Mouse (Mus musculus) thymus, postnatal 10 days (tissue): ENCODE data around the gene Gria3.

Experiments
- DNase-seq, 2 experiments: peaks; one replicate each; pipeline ENCODE4 v3.0.0; 2021; ENCODE audit warnings: low spot score in 2 of 2

The Gria3 gene

DNA sequence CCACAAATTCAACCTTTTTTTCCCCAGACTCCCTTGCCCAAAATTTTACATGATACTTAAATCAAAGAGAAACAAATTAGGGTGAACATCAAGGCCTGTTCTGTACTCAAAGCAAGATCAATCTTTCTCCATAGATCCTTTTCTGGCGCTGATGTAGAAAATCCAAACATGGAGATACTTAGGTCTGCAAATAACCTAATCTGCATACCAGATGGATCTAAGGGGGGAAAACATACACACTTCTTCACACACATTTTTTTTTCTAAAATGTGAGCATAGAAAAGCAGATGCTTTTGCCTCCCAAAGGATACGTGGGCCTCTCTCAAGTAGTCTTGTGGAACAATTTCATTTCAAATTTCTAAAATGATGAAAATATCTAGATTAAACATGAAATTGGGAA lies 164.2 kb downstream of the Gria3 start:
- DNase-seq, result no peak

DNA sequence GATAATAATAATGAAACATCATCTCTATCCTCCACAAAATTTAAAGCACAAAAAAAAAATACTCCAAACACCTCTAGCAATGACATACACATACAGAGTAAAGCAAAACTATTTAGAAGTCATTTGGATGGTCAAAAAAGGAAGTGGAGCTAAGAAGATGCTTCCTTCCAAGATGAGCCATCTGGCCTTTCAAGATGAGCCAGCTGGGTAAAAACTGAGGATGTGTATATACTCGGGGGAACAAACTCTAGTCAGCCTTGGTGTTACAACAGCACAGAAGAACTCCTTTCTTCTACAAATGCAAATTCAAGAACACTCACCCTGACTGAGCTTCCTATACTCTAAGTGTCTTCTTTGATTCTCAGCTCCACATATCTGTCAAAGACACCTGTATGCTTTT lies 172.4 kb downstream of the Gria3 start:
- no peak for DNase-seq

DNA sequence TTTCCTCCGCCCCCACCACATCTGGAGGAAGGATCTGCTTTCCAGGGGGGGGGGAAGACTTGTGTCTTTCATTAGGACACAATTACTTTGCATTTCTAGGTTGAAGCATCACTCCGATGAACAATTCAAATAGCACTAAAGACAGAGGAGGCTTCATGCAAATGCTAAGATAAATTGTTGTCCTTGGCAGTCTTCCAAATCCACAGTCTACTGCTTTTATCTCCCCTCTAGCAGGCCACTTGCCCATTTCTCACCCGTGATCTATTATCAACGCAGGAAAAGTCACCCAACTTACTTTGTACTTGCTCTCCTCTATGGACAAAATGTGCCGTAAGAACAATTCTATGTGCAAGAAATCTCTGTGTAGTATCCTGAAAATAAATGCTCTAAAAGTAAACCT lies 178.1 kb downstream of the Gria3 start:
- no peak for DNase-seq

DNA sequence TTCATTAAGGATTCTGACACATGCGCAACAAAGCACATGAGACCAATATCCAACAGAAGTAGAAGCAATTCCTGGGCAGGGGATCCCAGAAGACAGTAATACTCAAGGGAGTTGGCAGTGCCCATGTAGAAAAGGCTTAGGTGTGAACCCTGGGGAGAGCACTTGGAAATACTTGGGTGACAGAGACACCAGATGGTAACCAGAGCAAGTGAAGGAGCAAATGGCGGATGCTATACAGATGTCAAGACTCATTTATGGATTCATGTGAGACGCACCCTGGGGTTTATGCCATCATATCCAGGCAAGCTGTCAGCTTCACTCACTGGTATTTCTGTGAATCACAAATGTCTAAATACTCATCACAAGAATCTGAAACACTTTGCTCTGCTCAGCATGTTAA lies 187.0 kb downstream of the Gria3 start:
- DNase-seq, result no peak

DNA sequence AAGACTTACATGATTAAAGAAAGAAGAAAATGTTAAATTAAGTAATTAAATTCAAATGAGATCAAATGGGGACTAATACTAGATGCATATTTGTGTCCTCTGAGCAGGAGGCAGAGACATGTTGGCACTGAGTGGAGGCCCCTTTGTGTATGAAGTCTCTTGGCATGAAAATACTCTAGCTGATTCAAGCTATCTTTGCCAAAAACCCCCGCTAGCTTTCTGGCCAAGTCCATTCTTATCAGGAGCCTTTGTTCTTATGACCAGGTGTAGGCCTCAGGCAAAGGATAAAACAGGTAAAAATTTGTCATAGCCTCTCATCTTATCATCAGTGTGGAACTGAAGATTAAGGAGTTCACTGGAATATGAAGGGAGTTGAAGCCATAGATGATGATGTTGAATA lies 206.5 kb downstream of the Gria3 start:
- DNase-seq, result no peak

DNA sequence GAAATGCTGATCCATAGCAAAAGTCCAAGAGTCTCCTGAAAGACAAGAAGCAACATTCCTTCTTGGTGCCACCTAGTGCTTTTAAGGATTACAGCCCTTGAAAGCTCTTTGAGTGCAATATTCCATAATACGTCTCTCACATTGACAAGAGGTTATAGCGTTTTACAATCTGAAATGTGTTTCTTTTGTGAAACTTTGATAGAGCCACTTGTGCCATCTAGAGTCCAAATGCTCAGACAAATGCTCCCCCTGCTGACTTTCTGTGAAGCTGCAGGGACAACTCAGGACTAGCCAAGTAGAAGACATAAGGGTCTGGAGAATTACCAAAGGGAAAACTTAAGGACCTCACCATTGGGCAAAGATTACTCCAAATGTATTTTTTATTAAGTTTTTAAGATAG lies 214.3 kb downstream of the Gria3 start:
- DNase-seq, result peak in 1 of 2 experiments; percentile 2

DNA sequence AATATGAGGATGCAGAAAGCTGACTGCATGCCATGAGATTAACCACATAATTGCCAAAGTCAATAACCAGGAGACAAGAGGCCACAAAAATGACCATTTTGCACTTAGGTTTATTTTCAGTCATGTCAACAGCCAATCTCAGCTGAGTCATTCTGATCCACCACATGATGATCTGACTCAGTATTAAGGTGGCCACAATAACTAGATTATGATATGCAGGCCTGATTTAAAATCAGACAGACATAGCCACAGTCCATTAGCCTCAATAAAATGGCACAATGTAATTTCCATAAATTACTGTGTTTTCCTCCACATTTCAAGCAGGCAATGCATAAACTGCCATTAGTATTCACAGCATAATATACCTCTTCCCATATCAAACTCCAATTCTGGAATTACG lies 216.3 kb downstream of the Gria3 start:
- no peak for DNase-seq

DNA sequence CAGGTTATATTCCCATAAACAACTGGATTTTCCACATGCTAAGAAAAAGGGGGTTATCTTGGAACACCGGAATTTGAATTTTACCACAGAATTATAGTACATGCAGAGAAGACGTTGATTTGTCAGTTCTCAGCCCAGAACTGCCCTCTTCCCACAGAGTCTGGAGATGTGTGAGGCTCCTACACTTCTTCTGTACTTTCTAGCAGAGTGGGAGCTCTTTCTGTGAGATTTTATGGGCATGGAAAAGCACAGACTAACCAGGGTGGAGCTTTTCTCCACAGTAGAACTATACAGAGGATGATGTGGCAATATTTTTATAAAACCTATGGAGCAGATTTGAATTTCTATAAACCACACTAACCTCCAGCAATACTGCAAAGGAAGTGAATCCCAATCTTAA lies 217.7 kb downstream of the Gria3 start:
- DNase-seq, result no peak

DNA sequence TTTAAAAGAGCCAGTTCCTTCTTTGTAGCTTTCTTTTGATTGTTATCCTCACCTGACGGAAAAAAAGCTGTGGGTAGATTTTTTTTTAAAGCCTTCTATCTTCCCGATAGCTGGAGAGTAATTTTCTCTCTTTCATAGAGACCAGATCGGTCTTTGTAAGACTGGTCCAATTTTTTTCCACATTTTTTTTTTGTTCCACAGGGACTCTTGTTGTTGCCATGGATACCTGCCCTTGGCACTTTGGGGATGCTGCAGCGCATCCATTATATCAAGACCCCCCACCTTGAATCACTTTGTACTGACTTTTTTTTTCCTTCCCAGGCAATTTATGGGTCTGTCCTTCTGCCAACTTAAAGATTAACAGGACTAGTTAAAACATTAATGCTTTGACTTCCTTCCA lies 232.9 kb downstream of the Gria3 start:
- DNase-seq, result no peak

DNA sequence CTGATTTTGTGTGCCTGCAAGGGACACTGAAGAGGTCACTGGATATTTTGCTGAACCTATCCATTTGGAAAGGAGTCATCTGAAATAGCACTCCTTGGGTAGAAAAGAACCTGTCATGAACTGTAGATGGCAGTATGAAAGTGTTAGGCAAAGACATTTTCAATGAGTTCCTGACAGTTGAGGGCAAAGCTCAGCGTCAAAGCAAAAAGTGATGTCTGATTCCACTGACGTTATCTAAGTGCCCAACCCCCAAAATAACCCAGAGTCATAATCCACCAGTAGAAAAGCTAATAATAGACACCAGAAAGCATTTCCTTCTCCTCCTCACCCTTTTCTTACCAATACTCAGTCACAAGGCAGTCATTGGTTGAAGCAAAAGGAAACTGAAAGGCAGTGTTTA lies 244.3 kb downstream of the Gria3 start:
- DNase-seq, result no peak

DNA sequence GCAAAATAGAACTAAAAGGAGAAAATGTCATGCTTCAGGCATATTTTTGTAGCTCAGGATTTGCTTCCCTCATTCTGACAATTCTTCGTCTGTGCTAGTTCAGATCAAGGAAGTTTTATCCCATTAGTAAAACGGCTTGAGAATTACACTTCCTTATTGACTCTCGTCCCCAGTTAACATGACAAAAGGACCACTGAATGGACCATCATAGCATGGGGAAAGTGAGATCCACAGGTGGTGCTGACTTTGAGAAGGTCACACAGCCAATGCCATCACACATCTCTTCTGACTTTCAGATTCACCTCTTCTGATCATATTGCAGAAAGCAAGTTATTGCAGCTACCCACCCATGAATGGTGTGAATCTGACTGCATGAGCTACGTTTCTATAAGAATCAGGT lies 257.1 kb downstream of the Gria3 start:
- DNase-seq, result no peak

DNA sequence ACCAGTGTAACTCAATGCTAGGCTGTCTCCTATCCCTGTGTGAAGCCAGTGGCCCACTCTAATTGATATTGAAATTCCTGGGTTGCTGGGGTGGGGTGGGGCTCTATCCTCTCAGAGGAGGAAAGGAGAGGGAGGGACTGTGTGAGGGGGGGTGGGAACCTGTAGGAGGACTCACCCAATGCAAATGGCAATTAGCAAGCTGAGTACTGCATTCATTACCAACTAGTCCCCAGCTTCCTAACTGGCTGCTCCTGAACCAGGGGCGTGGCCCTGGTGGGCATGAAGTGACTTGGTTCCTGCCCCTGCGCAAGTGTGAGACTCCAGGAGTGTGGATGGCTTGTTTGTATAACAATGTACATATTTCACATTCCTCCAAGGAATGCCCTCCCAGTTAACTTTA lies 288.2 kb downstream of the Gria3 start:
- no peak for DNase-seq

DNA sequence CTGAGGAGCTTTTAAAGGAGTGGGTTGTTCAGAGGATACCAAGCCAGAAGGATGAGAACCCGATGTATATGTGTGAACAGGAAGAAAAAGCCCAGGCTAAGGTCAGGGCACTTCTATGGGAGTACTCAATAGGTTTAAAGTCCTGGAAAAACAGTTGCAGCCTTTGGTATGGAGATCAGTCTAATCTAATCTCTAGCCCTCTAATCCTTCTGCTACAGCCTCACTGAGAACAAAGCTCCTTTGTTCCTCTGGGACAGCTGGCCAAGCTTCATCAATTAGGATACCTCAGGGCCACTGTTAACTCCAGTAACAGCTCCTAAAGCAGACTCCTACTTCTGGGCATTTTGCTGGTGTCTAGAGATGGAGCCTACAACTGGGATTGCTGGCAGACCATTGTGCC lies 291.4 kb downstream of the Gria3 start:
- no peak for DNase-seq
